Mouse (Mus musculus) testis, adult 2 months (tissue): Measurements from ENCODE around the gene Glb1l2.
A peak's percentile ranks its signal among the peaks of the same experiment; 100 is the strongest.

ENCODE experiments used
- CTCF ChIP-seq: fragments of 200-500 bp; IDR thresholded peaks from 2 replicates; pipeline ENCODE4 v1.5.1; 2012; ENCODE audit warnings: low read depth, mild to moderate bottlenecking, inconsistent platforms, low read length, moderate library complexity; ENCODE audit not compliant: control insufficient read depth, insufficient read depth, insufficient replicate concordance
- POLR2A ChIP-seq: fragments of 200-500 bp; IDR thresholded peaks from 2 replicates; pipeline ENCODE4 v1.6.1; 2012; ENCODE audit warnings: low read depth, mild to moderate bottlenecking, inconsistent platforms, low read length, moderate library complexity; ENCODE audit not compliant: control insufficient read depth

- TF ChIP-seq CTCF = peak; percentile 15; the same call in 1 of the 2 replicates
- no peak for TF ChIP-seq POLR2A
These were observed at the start of gene Glb1l2 for GRCm38 (mm10) chr9:26805935-26806666.
